Mouse (Mus musculus) lung, embryonic 15.5 days (tissue): ENCODE data around the gene Htr2a. TPM values are rescaled to one million over a fixed set of nuclear protein-coding genes. Genes with fewer than 3 reads are reported as not detected.

Experiments
- ATAC-seq: fragments of 200-750 bp; cut with Nextera tagmentation; 2 replicates; pipeline ENCODE4 v1.8.0; 2017; ENCODE audit warnings: moderate number of reproducible peaks, borderline replicate concordance; ENCODE audit not compliant: low FRiP score, low TSS enrichment; ENCODE audit errors: extremely low read depth
- H3K27ac ChIP-seq: fragments of 300-500 bp; sonication (generic); 2 replicates; pipeline ENCODE4 v1.5.1; 2015; ENCODE audit warnings: moderate library complexity, mild to moderate bottlenecking, inconsistent platforms
- H3K27me3 ChIP-seq: fragments of 300-500 bp; sonication (generic); 2 replicates; pipeline ENCODE4 v1.6.1; 2015; ENCODE audit warnings: inconsistent platforms
- H3K36me3 ChIP-seq: fragments of 300-500 bp; sonication (generic); 2 replicates; pipeline ENCODE4 v1.6.1; 2015; ENCODE audit warnings: inconsistent platforms
- H3K4me1 ChIP-seq: fragments of 300-500 bp; sonication (generic); 2 replicates; pipeline ENCODE4 v1.6.1; 2015; ENCODE audit warnings: inconsistent platforms
- H3K4me2 ChIP-seq: fragments of 300-500 bp; sonication (generic); 2 replicates; pipeline ENCODE4 v1.6.1; 2015; ENCODE audit warnings: inconsistent platforms, mild to moderate bottlenecking, moderate library complexity
- H3K4me3 ChIP-seq: fragments of 300-500 bp; sonication (generic); 2 replicates; pipeline ENCODE4 v1.5.1; 2015; ENCODE audit warnings: mild to moderate bottlenecking, inconsistent platforms
- H3K9ac ChIP-seq: fragments of 300-500 bp; sonication (generic); 2 replicates; pipeline ENCODE4 v1.6.1; 2015; ENCODE audit warnings: inconsistent platforms
- H3K9me3 ChIP-seq: fragments of 300-500 bp; sonication (generic); 2 replicates; pipeline ENCODE4 v1.6.1; 2016; ENCODE audit warnings: inconsistent platforms
- WGBS: fragments of 180-500 bp; shearing (Covaris S2); methylation state at CpG from one replicate; pipeline ENCODE4 v1.1.7; 2015; 5-methylcytosine and 5-hydroxymethylcytosine counted together
- polyA plus RNA-seq: library from polyadenylated mRNA; unstranded; fragments of >200 nt; fragmentation: Nextera tagmentation; extraction: Ambion mirVana; gene quantifications from 2 replicates; pipeline ENCODE4 v1.2.1, GENCODE M21; 2015

The Htr2a gene
- polyA plus RNA-seq, 1 experiment from 2014 or later: 0.57 TPM

DNA sequence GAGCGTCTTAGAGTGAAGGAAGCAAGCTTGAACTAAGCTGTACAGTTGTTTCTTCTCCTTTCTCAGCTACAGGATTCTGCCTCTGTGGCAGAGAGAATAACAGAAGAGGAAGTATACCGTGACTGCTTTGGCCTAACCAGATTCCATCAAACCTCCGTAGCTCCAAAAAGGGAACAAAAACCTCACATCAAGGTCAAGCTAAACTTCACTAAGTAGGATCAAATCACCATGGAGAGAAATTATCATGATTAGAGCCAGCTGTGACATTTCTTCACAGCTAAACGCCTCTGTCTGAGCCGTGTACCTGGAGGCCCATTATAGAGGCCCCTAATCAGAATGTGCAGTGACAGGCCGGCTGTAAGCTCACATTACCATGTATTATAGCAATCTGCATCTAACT, 63.3 kb downstream of the Htr2a start:
- Histone ChIP-seq H3K9me3 (no peaks in the 10 kb centered on the region), H3K9ac (no peak overlapping the region), H3K4me3 (no peak overlapping the region), H3K4me1 (no peaks in the 10 kb centered on the region), H3K27ac (no peak overlapping the region), H3K36me3 (no peaks in the 10 kb centered on the region), H3K4me2 (no peak overlapping the region), H3K27me3 (no peaks in the 10 kb centered on the region)
- 45% methylated on average over 6 of the region's 6 CpGs for WGBS
- ATAC-seq: no peak

DNA sequence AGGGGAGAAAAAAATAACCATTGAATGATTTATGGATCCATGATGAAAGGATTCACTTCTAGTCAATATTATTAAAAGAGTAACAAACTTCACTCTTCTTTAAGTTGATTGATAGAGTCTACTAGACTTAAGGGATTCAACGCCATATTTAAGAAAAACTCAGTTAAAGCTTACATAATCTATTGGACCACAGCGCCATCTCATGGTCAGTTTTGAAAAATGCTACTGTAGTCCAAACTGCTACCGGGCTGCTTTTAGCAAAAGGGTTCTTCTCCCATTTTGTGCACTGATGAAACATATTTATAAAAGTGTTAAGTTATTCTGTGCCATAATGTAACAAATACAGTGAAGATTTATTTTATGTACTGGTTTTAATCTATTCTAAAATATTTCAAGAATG, 68.4 kb downstream of the Htr2a start:
- H3K27ac ChIP-seq: no peak overlapping the region
- WGBS: 16% methylated on average over 3 of the region's 3 CpGs
- H3K9me3 ChIP-seq: no peaks in the 10 kb centered on the region
- H3K9ac ChIP-seq: no peak overlapping the region
- H3K36me3 ChIP-seq: no peaks in the 10 kb centered on the region
- ATAC-seq: no peak
- H3K4me2 ChIP-seq: no peak overlapping the region
- no peaks in the 10 kb centered on the region for H3K4me1 ChIP-seq
- no peak overlapping the region for H3K4me3 ChIP-seq
- no peaks in the 10 kb centered on the region for H3K27me3 ChIP-seq

DNA sequence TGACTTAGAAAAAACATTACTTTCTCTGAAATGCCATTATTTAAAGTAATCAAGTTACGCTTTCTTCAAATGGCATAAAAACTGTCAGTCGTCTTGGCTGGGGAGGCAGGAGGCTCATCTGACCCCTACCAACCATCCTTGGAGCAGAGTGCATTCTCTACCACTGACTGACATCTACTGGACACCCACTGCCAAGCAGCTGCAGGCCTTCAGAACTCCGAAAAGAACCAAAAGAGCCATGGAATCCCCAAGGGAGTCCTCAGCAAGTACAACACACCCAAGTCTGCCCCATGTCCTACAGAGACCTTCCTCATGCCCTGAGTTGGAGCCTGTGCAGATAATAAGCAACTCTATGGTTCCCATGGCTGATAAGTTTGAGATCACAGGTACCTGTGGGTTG, 82.9 kb downstream of the Htr2a start:
- WGBS: 58% methylated on average over 3 of the region's 3 CpGs
- H3K4me2 ChIP-seq: no peak overlapping the region
- H3K27me3 ChIP-seq: no peaks in the 10 kb centered on the region
- H3K36me3 ChIP-seq: no peaks in the 10 kb centered on the region
- H3K9me3 ChIP-seq: no peaks in the 10 kb centered on the region
- H3K9ac ChIP-seq: no peak overlapping the region
- H3K4me1 ChIP-seq: no peaks in the 10 kb centered on the region
- H3K4me3 ChIP-seq: no peak overlapping the region
- H3K27ac ChIP-seq: no peak overlapping the region
- no peak for ATAC-seq

DNA sequence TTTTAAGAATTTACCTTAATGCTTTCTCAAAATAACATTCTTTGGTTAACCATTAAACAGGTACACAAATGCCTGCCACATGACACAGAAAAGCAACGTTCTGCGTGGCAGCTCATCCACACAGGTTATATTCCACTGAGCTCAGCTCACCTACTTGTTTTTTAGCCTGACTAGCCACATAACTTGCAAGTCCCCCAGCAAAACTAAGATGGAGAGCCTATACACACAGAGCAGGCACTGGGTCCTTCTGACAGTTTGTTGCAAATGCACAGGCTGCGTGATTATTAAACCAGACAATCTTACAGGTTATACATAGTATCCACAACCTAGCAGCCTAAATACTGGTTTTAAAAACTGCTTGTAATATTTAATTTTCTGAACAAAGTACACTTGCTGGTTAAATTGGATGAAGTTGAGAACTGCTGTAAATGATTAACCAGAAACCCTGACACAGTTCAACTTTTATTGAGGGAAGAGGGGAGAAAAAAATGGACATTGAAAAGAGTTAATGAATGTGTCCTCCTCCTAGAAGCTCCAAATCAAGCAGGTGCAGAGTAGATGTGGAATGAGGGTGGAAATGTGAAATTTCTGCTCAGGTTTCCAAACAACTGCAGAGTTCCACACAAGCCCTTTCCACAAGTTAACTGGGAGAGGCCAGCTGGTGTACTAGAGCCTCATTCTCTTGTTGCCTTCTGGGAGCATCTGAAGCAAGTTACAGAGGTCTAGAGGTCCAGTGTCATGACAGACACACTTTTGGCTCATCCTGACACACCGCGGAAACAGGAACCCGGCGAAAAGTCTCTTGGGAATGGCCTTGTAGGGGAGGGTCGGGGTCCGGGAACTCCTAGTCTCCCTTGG, 90.8 kb downstream of the Htr2a start:
- WGBS: 21% methylated on average over 9 of the region's 9 CpGs
- Histone ChIP-seq H3K27me3 (no peaks in the 10 kb centered on the region), H3K9me3 (no peaks in the 10 kb centered on the region), H3K9ac (peak overlapping the region; percentile 34; the same call in 1 of the 2 replicates), H3K36me3 (peaks cover 8% of the 10 kb centered on the region), H3K4me1 (peaks cover 23% of the 10 kb centered on the region), H3K27ac (peak overlapping the region; percentile 88), H3K4me2 (peak overlapping the region; percentile 71), H3K4me3 (peak overlapping the region; percentile 84)
- no peak for ATAC-seq

DNA sequence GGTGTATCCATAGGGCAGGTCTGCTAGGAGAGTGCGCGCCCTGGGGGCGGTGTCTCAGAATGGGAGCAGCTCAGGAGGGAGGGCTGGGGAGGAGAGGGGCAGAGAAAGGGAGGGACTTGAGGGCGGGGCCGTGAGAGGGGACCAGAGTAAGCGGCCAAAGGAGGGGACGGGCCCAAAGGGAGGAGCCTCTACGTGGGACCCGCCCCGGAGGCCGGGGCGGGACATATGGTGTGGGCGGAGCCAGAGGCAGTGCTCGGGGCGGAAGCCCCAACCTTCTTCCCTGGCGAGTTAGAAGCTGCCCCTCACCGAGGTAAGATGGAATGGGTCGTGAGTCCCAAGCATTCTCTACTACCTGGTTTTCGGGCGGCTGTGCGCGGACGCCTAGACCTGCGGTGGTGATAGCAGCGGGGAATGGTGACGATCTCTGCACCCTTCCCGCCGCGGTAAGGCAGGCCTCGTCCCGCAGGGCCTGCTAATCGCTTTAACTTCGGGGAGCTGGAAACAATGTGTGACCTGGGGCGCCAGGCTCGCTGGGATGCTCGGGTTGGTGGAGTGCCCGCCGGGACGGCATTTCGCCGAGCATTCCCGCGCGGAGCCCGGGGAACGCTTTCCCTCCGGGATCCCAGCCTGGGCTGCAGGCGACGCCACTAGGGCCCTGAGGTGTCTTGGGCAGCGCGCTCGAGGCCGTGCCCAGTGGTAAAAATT, 91.6 kb downstream of the Htr2a start, which contains the start of gene Esd:
Gene Esd, plus strand, starts transcription at position 219 of the 705 bp plus-strand sequence.
- H3K4me2 ChIP-seq: peak within 1 kb of the TSS; percentile 71
- H3K36me3 ChIP-seq: peaks cover 16% of the 10 kb centered on the region
- H3K4me3 ChIP-seq: peak within 1 kb of the TSS; percentile 84
- H3K27ac ChIP-seq: peak within 1 kb of the TSS; percentile 88
- peak; percentile 99 for ATAC-seq
- H3K9me3 ChIP-seq: no peaks in the 10 kb centered on the region
- H3K9ac ChIP-seq: peak within 1 kb of the TSS; percentile 86
- WGBS: under 1% methylated on average over 51 of the region's 53 CpGs
- H3K27me3 ChIP-seq: no peaks in the 10 kb centered on the region
- H3K4me1 ChIP-seq: peaks cover 23% of the 10 kb centered on the region

DNA sequence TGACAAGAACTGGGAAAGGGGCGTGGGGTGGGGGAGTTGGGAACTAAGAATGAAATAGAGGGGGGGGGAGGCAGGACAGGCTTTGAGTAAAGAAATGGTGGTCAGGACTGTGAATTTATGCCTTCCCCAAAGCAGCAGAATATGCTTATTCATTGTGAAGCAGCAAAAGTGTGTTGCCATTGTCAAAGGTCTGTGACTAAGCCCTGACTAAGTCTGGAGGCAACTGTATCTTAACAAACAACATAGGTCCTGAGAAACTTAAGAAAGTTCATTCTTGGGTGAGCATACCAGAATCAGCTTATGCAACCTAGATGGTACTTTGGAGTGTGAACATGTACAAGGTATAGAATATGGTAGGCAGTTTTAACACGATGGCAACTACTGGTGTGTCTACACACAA, 92.8 kb downstream of the Htr2a start:
- no peak for ATAC-seq
- H3K27ac ChIP-seq: no peak overlapping the region
- peak overlapping the region; percentile 71 for H3K4me2 ChIP-seq
- H3K36me3 ChIP-seq: peaks cover 26% of the 10 kb centered on the region
- no peak overlapping the region for H3K9ac ChIP-seq
- WGBS: 55% methylated on average over 2 of the region's 2 CpGs
- no peaks in the 10 kb centered on the region for H3K27me3 ChIP-seq
- no peaks in the 10 kb centered on the region for H3K9me3 ChIP-seq
- H3K4me3 ChIP-seq: peak overlapping the region; percentile 84
- peaks cover 23% of the 10 kb centered on the region for H3K4me1 ChIP-seq

DNA sequence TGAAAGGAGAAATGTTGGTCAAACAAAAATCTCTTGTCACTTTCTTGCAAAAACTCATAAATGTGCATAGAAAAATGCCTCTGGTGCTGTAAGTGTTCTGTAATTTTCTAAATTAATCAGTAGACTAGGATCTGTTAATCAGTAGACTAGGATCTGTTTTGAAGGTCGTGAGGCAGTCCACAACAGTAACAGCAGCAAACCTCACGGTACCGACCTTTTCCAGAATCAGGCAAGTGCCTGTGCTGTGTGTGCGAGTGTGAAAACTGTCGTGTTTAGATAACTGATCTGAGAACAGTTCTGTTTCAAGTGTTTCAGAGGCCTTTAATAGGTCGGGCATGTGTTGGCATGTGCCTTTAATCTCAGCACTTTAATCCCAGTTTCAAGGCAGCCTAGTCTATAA, 94.8 kb downstream of the Htr2a start:
- H3K27me3 ChIP-seq: no peaks in the 10 kb centered on the region
- ATAC-seq: no peak
- no peak overlapping the region for H3K4me3 ChIP-seq
- 60% methylated on average over 6 of the region's 6 CpGs for WGBS
- H3K4me2 ChIP-seq: no peak overlapping the region
- peaks cover 41% of the 10 kb centered on the region for H3K36me3 ChIP-seq
- H3K4me1 ChIP-seq: peaks cover 23% of the 10 kb centered on the region
- no peak overlapping the region for H3K27ac ChIP-seq
- no peaks in the 10 kb centered on the region for H3K9me3 ChIP-seq
- H3K9ac ChIP-seq: no peak overlapping the region

DNA sequence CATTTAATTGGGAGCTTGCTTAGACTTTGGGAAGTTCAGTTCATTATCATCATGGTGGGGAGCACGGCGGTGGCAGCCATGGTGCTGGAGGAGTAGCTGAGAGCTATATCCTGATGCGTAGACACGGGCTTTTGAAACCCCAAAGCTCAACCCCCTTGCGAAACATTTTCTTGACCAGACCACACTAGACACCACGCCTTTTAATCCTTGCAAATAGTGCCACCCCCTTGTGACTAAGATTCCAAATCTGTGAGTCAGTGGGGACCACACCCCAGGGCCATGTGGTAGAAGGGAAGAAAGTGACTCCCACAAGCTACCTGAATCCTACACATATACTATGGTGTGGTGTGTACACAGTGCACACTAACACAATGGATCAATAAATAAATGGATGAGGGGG, 96.2 kb downstream of the Htr2a start:
- H3K4me1 ChIP-seq: peaks cover 19% of the 10 kb centered on the region
- 96% methylated on average over 6 of the region's 6 CpGs for WGBS
- no peaks in the 10 kb centered on the region for H3K9me3 ChIP-seq
- peaks cover 55% of the 10 kb centered on the region for H3K36me3 ChIP-seq
- H3K4me2 ChIP-seq: no peak overlapping the region
- H3K27ac ChIP-seq: no peak overlapping the region
- H3K9ac ChIP-seq: no peak overlapping the region
- H3K4me3 ChIP-seq: no peak overlapping the region
- ATAC-seq: no peak
- no peaks in the 10 kb centered on the region for H3K27me3 ChIP-seq

Other genes with a start within 250 kb of the Htr2a start
- 343 and 361 TPM in 2 replicates for gene Esd, start 91.5 kb downstream of the Htr2a start, polyA plus RNA-seq